Mouse (Mus musculus): Measurements from ENCODE around the gene Aff1. TPM values are rescaled to one million over a fixed set of nuclear protein-coding genes. Genes with fewer than 3 reads are reported as not detected.

Aff1 gene
- polyA plus RNA-seq, 1 experiment = 23.3 TPM

DNA sequence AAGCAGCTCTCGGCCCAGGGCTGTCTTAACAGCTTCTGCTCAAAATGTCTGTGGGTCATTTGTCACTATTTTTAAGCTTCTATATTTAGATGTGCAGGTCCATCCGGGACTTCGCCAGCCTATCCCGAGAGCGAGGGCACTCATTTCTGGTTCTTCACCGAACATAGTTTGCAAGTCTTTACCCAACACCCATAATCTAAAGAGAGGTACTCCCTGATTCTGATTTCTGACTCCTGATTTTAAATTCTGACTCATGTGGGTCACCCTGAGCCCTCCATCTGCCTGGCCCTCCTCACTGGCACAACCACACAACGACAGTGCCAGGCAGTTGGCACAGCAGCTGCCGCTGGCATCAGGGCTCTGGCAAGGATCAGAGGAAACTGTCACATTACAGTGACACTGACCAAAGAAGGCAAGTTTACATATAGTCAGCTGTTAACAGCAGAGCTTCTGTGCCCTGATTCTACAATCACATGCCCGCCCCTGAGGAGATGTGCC lies 97.5 kb downstream of the Aff1 start:
- Histone ChIP-seq H3K4me3 (ENCODE audit: low read depth, low read length) (no peak overlapping the region), H3K36me3 (ENCODE audit: control insufficient read depth, insufficient read depth, low read length, poor library complexity, severe bottlenecking) (no peaks in the 10 kb centered on the region), H3K27ac (ENCODE audit: insufficient read depth, low read length) (no peak overlapping the region), H3K9me3 (replicated peaks; ENCODE audit: control insufficient read depth, insufficient read depth, low read length, poor library complexity, severe bottlenecking) (no peaks in the 10 kb centered on the region), H3K27me3 (ENCODE audit: control insufficient read depth, insufficient read depth, low read length, poor library complexity, severe bottlenecking) (no peaks in the 10 kb centered on the region), H3K9ac (ENCODE audit: low read depth, poor library complexity, severe bottlenecking) (no peak overlapping the region), H3K4me1 (ENCODE audit: control insufficient read depth, insufficient read depth, low read length) (no peaks in the 10 kb centered on the region)
- TF ChIP-seq POLR2A (IDR thresholded peaks at IDR 0.05; ENCODE audit: insufficient read depth, low read length) (no peak), EP300 (IDR thresholded peaks at IDR 0.05; ENCODE audit: insufficient read depth, low read depth, low read length) (no peak), CTCF (IDR thresholded peaks at IDR 0.05; ENCODE audit: low read depth, low read length) (no peak)

DNA sequence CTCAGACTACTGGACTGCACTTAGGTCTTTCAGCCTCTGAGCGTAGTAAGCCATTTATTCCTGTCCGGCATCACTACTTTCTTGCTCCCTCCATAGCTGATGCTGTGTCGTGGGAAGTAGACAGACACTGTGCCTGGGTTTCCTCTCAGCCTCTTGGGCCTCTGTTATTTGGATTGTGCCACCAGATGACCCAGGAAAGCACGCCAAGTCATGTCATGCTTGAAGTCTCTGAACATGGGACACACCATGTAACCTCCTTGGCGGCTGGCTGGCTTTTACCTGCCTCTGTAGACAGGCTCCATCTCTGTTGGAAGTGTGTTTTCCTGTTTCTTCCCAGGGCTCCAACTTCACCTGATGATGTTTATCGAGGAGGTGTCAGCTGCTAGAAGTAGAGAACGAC lies 99.6 kb downstream of the Aff1 start:
- Histone ChIP-seq H3K4me1 (ENCODE audit: control insufficient read depth, insufficient read depth, low read length) (peaks cover 1% of the 10 kb centered on the region), H3K27me3 (ENCODE audit: control insufficient read depth, insufficient read depth, low read length, poor library complexity, severe bottlenecking) (no peaks in the 10 kb centered on the region), H3K36me3 (ENCODE audit: control insufficient read depth, insufficient read depth, low read length, poor library complexity, severe bottlenecking) (no peaks in the 10 kb centered on the region), H3K27ac (ENCODE audit: insufficient read depth, low read length) (no peak overlapping the region), H3K9me3 (replicated peaks; ENCODE audit: control insufficient read depth, insufficient read depth, low read length, poor library complexity, severe bottlenecking) (no peaks in the 10 kb centered on the region), H3K9ac (ENCODE audit: low read depth, poor library complexity, severe bottlenecking) (no peak overlapping the region), H3K4me3 (ENCODE audit: low read depth, low read length) (no peak overlapping the region)
- TF ChIP-seq CTCF (IDR thresholded peaks at IDR 0.05; ENCODE audit: low read depth, low read length) = no peak

DNA sequence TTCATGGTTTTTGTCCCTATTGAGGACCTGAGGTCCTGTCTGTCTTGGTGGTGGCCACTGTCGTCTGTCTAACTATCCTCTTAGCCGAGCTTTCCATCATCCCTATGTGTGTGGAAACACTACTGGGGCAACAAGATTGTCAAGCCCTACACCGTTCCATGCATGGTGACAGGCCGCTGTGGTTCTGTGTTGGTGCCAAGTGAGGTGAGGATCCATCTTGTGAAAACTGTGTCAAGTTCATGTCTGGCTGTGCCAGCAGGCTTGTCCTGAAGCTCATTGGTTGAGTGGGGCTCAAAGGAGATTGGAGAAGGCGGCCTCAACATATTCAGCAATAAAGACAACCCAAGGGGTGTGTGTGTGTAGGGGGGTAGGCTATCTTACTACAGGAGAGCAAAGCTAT lies 102.9 kb downstream of the Aff1 start:
- H3K27me3 ChIP-seq (ENCODE audit: control insufficient read depth, insufficient read depth, low read length, poor library complexity, severe bottlenecking) = no peaks in the 10 kb centered on the region
- no peak overlapping the region for H3K4me3 ChIP-seq (ENCODE audit: low read depth, low read length)
- H3K9me3 ChIP-seq (replicated peaks; ENCODE audit: control insufficient read depth, insufficient read depth, low read length, poor library complexity, severe bottlenecking) = no peaks in the 10 kb centered on the region
- no peak overlapping the region for H3K9ac ChIP-seq (ENCODE audit: low read depth, poor library complexity, severe bottlenecking)
- H3K27ac ChIP-seq (ENCODE audit: insufficient read depth, low read length) = no peak overlapping the region
- peaks cover 1% of the 10 kb centered on the region for H3K4me1 ChIP-seq (ENCODE audit: control insufficient read depth, insufficient read depth, low read length)
- no peak for TF ChIP-seq POLR2A (IDR thresholded peaks at IDR 0.05; ENCODE audit: insufficient read depth, low read length)
- no peak for TF ChIP-seq CTCF (IDR thresholded peaks at IDR 0.05; ENCODE audit: low read depth, low read length)
- no peak for TF ChIP-seq EP300 (IDR thresholded peaks at IDR 0.05; ENCODE audit: insufficient read depth, low read depth, low read length)
- no peaks in the 10 kb centered on the region for H3K36me3 ChIP-seq (ENCODE audit: control insufficient read depth, insufficient read depth, low read length, poor library complexity, severe bottlenecking)

- Histone ChIP-seq H3K27me3 (ENCODE audit: control insufficient read depth, insufficient read depth, low read length, poor library complexity, severe bottlenecking) (no peaks in the 10 kb centered on the region), H3K36me3 (ENCODE audit: control insufficient read depth, insufficient read depth, low read length, poor library complexity, severe bottlenecking) (no peaks in the 10 kb centered on the region), H3K9me3 (replicated peaks; ENCODE audit: control insufficient read depth, insufficient read depth, low read length, poor library complexity, severe bottlenecking) (no peaks in the 10 kb centered on the region), H3K4me3 (ENCODE audit: low read depth, low read length) (no peak overlapping the region), H3K4me1 (ENCODE audit: control insufficient read depth, insufficient read depth, low read length) (peaks cover 1% of the 10 kb centered on the region), H3K27ac (ENCODE audit: insufficient read depth, low read length) (no peak overlapping the region), H3K9ac (ENCODE audit: low read depth, poor library complexity, severe bottlenecking) (no peak overlapping the region)
- TF ChIP-seq POLR2A (IDR thresholded peaks at IDR 0.05; ENCODE audit: insufficient read depth, low read length) = no peak
- no peak for TF ChIP-seq EP300 (IDR thresholded peaks at IDR 0.05; ENCODE audit: insufficient read depth, low read depth, low read length)
- no peak for TF ChIP-seq CTCF (IDR thresholded peaks at IDR 0.05; ENCODE audit: low read depth, low read length)
Observed at GRCm38 (mm10) chr5:103796035-103796434, 103.9 kb downstream of the Aff1 start.

GRCm38 (mm10) chr5:103797774-103798173 lies 105.6 kb downstream of the Aff1 start:
- Histone ChIP-seq H3K36me3 (ENCODE audit: control insufficient read depth, insufficient read depth, low read length, poor library complexity, severe bottlenecking) (no peaks in the 10 kb centered on the region), H3K27me3 (ENCODE audit: control insufficient read depth, insufficient read depth, low read length, poor library complexity, severe bottlenecking) (no peaks in the 10 kb centered on the region), H3K4me1 (ENCODE audit: control insufficient read depth, insufficient read depth, low read length) (peaks cover 1% of the 10 kb centered on the region), H3K27ac (ENCODE audit: insufficient read depth, low read length) (no peak overlapping the region), H3K9me3 (replicated peaks; ENCODE audit: control insufficient read depth, insufficient read depth, low read length, poor library complexity, severe bottlenecking) (no peaks in the 10 kb centered on the region), H3K9ac (ENCODE audit: low read depth, poor library complexity, severe bottlenecking) (no peak overlapping the region), H3K4me3 (ENCODE audit: low read depth, low read length) (no peak overlapping the region)
- no peak for TF ChIP-seq CTCF (IDR thresholded peaks at IDR 0.05; ENCODE audit: low read depth, low read length)
- TF ChIP-seq EP300 (IDR thresholded peaks at IDR 0.05; ENCODE audit: insufficient read depth, low read depth, low read length) = no peak
- no peak for TF ChIP-seq POLR2A (IDR thresholded peaks at IDR 0.05; ENCODE audit: insufficient read depth, low read length)

DNA sequence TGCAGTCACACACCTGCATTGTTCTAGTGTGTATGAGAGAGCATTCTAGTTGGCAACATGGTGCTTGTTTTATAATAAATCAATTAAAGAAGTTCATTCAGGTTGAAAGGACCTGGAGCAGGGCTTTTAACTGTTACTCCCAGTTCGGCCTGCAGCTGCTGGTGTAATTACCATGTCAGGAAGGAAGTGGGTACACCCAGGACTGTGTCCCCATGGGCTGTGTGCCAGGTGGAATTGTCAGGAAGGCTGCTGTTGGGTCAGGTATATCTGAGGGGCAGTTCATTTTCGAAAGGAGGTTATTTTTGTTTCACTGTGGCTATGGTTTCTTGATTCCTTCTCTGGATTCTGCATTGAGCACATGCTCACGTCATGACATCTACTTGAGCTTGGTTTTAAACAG lies 107.3 kb downstream of the Aff1 start:
- Histone ChIP-seq H3K9me3 (replicated peaks; ENCODE audit: control insufficient read depth, insufficient read depth, low read length, poor library complexity, severe bottlenecking) (no peaks in the 10 kb centered on the region), H3K36me3 (ENCODE audit: control insufficient read depth, insufficient read depth, low read length, poor library complexity, severe bottlenecking) (no peaks in the 10 kb centered on the region), H3K4me3 (ENCODE audit: low read depth, low read length) (no peak overlapping the region), H3K27me3 (ENCODE audit: control insufficient read depth, insufficient read depth, low read length, poor library complexity, severe bottlenecking) (no peaks in the 10 kb centered on the region), H3K4me1 (ENCODE audit: control insufficient read depth, insufficient read depth, low read length) (peaks cover 1% of the 10 kb centered on the region), H3K9ac (ENCODE audit: low read depth, poor library complexity, severe bottlenecking) (no peak overlapping the region), H3K27ac (ENCODE audit: insufficient read depth, low read length) (no peak overlapping the region)
- TF ChIP-seq EP300 (IDR thresholded peaks at IDR 0.05; ENCODE audit: insufficient read depth, low read depth, low read length) = no peak
- TF ChIP-seq POLR2A (IDR thresholded peaks at IDR 0.05; ENCODE audit: insufficient read depth, low read length) = no peak
- no peak for TF ChIP-seq CTCF (IDR thresholded peaks at IDR 0.05; ENCODE audit: low read depth, low read length)
